Mouse (Mus musculus): ENCODE data around the gene Mark4. TPM values are rescaled to one million over a fixed set of nuclear protein-coding genes. Genes with fewer than 3 reads are reported as not detected.

Mark4 gene
- 10.4 and 12.1 TPM in 2 replicates for polyA plus RNA-seq (2014; fragmentation: Nextera tagmentation; extraction: Ambion mirVana)

- under 1% methylated on average over 28 of the region's 42 CpGs for WGBS
- peak; percentile 85 for ATAC-seq (ENCODE audit: low FRiP score, low TSS enrichment)
Measured at GRCm38 (mm10) chr7:19458591-19459111, at the start of gene Mark4. Gene Mark4 (minus strand): TSS chr7:19458821.

GRCm38 (mm10) chr7:19507612-19507981 is 49.0 kb upstream of the Mark4 start:
- WGBS = 4% methylated on average over 18 of the region's 18 CpGs
- peak overlapping the region; percentile 88 for H3K4me3 ChIP-seq (ENCODE audit: low read length)
- H3K9me3 ChIP-seq (ENCODE audit: control insufficient read depth, low read length) = no peaks in the 10 kb centered on the region
- H3K4me2 ChIP-seq (replicated peaks; ENCODE audit: low read depth, low read length) = peak overlapping the region; percentile 97
- H3K27ac ChIP-seq (ENCODE audit: low read depth, low read length) = no peak overlapping the region
- H3K36me3 ChIP-seq (ENCODE audit: control insufficient read depth, insufficient read depth, low read length) = no peaks in the 10 kb centered on the region
- peak overlapping the region; percentile 61 for H3K9ac ChIP-seq (ENCODE audit: low read depth, low read length)
- no peaks in the 10 kb centered on the region for H3K27me3 ChIP-seq (ENCODE audit: control insufficient read depth, insufficient read depth, low read length)
- peaks cover 8% of the 10 kb centered on the region; the same call in 1 of the 2 replicates for H3K4me1 ChIP-seq (ENCODE audit: control insufficient read depth, insufficient read depth, low read length)
- ATAC-seq (ENCODE audit: low FRiP score, low TSS enrichment) = no peak

More at GRCm38 (mm10) chr7:19458591-19459111, at the start of gene Mark4:
- no peaks in the 10 kb centered on the region for H3K9me3 ChIP-seq (ENCODE audit: control insufficient read depth, low read length)
- H3K4me1 ChIP-seq (ENCODE audit: control insufficient read depth, insufficient read depth, low read length) = peaks cover 10% of the 10 kb centered on the region; the same call in 1 of the 2 replicates
- H3K4me3 ChIP-seq (ENCODE audit: low read length) = peak within 1 kb of the TSS; percentile 96
- H3K36me3 ChIP-seq (ENCODE audit: control insufficient read depth, insufficient read depth, low read length) = peaks cover 9% of the 10 kb centered on the region
- peak within 1 kb of the TSS; percentile 86 for H3K4me2 ChIP-seq (replicated peaks; ENCODE audit: low read depth, low read length)
- H3K9ac ChIP-seq (ENCODE audit: low read depth, low read length) = peak within 1 kb of the TSS; percentile 88
- no peaks in the 10 kb centered on the region for H3K27me3 ChIP-seq (ENCODE audit: control insufficient read depth, insufficient read depth, low read length)
- peak within 1 kb of the TSS; percentile 79 for H3K27ac ChIP-seq (ENCODE audit: low read depth, low read length)

GRCm38 (mm10) chr7:19506969-19507611 is 48.5 kb upstream of the Mark4 start:
- ATAC-seq (ENCODE audit: low FRiP score, low TSS enrichment) = 0 out of 2 replicates have a peak, but pooled peaks have one; percentile 10
- peak overlapping the region; percentile 88 for H3K4me3 ChIP-seq (ENCODE audit: low read length)
- no peaks in the 10 kb centered on the region for H3K27me3 ChIP-seq (ENCODE audit: control insufficient read depth, insufficient read depth, low read length)
- no peaks in the 10 kb centered on the region for H3K9me3 ChIP-seq (ENCODE audit: control insufficient read depth, low read length)
- H3K4me2 ChIP-seq (replicated peaks; ENCODE audit: low read depth, low read length) = peak overlapping the region; percentile 97
- under 1% methylated on average over 61 of the region's 71 CpGs for WGBS
- peak overlapping the region; percentile 61 for H3K9ac ChIP-seq (ENCODE audit: low read depth, low read length)
- H3K4me1 ChIP-seq (ENCODE audit: control insufficient read depth, insufficient read depth, low read length) = peaks cover 8% of the 10 kb centered on the region; the same call in 1 of the 2 replicates
- no peak overlapping the region for H3K27ac ChIP-seq (ENCODE audit: low read depth, low read length)
- no peaks in the 10 kb centered on the region for H3K36me3 ChIP-seq (ENCODE audit: control insufficient read depth, insufficient read depth, low read length)

- WGBS = 37% methylated on average over 6 of the region's 6 CpGs
Measured at GRCm38 (mm10) chr7:19506326-19506725, 47.7 kb upstream of the Mark4 start.

GRCm38 (mm10) chr7:19503481-19504068 is 45.0 kb upstream of the Mark4 start:
- no peaks in the 10 kb centered on the region for H3K9me3 ChIP-seq (ENCODE audit: control insufficient read depth, low read length)
- no peak overlapping the region for H3K9ac ChIP-seq (ENCODE audit: low read depth, low read length)
- H3K4me3 ChIP-seq (ENCODE audit: low read length) = no peak overlapping the region
- ATAC-seq (ENCODE audit: low FRiP score, low TSS enrichment) = no peak
- no peak overlapping the region for H3K4me2 ChIP-seq (replicated peaks; ENCODE audit: low read depth, low read length)
- 0 out of 2 replicates have a peak, but pooled peaks cover 4% of the 10 kb centered on the region for H3K4me1 ChIP-seq (ENCODE audit: control insufficient read depth, insufficient read depth, low read length)
- H3K27me3 ChIP-seq (ENCODE audit: control insufficient read depth, insufficient read depth, low read length) = no peaks in the 10 kb centered on the region
- H3K27ac ChIP-seq (ENCODE audit: low read depth, low read length) = no peak overlapping the region
- H3K36me3 ChIP-seq (ENCODE audit: control insufficient read depth, insufficient read depth, low read length) = no peaks in the 10 kb centered on the region
- WGBS = 34% methylated on average over 5 of the region's 5 CpGs

More at GRCm38 (mm10) chr7:19506326-19506725, 47.7 kb upstream of the Mark4 start:
- H3K4me3 ChIP-seq (ENCODE audit: low read length) = peak overlapping the region; percentile 88
- no peaks in the 10 kb centered on the region for H3K9me3 ChIP-seq (ENCODE audit: control insufficient read depth, low read length)
- peak overlapping the region; percentile 97; the same call in 1 of the 2 replicates for H3K4me2 ChIP-seq (replicated peaks; ENCODE audit: low read depth, low read length)
- no peak overlapping the region for H3K9ac ChIP-seq (ENCODE audit: low read depth, low read length)
- H3K36me3 ChIP-seq (ENCODE audit: control insufficient read depth, insufficient read depth, low read length) = no peaks in the 10 kb centered on the region
- no peak for ATAC-seq (ENCODE audit: low FRiP score, low TSS enrichment)
- H3K27ac ChIP-seq (ENCODE audit: low read depth, low read length) = no peak overlapping the region
- peaks cover 8% of the 10 kb centered on the region; the same call in 1 of the 2 replicates for H3K4me1 ChIP-seq (ENCODE audit: control insufficient read depth, insufficient read depth, low read length)
- no peaks in the 10 kb centered on the region for H3K27me3 ChIP-seq (ENCODE audit: control insufficient read depth, insufficient read depth, low read length)

GRCm38 (mm10) chr7:19501658-19502057 is 43.0 kb upstream of the Mark4 start:
- Histone ChIP-seq H3K27me3 (ENCODE audit: control insufficient read depth, insufficient read depth, low read length) (no peaks in the 10 kb centered on the region), H3K4me1 (ENCODE audit: control insufficient read depth, insufficient read depth, low read length) (no peaks in the 10 kb centered on the region), H3K4me2 (replicated peaks; ENCODE audit: low read depth, low read length) (no peak overlapping the region), H3K4me3 (ENCODE audit: low read length) (no peak overlapping the region), H3K9ac (ENCODE audit: low read depth, low read length) (no peak overlapping the region), H3K27ac (ENCODE audit: low read depth, low read length) (no peak overlapping the region), H3K36me3 (ENCODE audit: control insufficient read depth, insufficient read depth, low read length) (no peaks in the 10 kb centered on the region), H3K9me3 (ENCODE audit: control insufficient read depth, low read length) (no peaks in the 10 kb centered on the region)
- WGBS = 84% methylated on average over 4 of the region's 4 CpGs
- ATAC-seq (ENCODE audit: low FRiP score, low TSS enrichment) = no peak

GRCm38 (mm10) chr7:19500420-19501363 is 42.1 kb upstream of the Mark4 start:
- H3K9ac ChIP-seq (ENCODE audit: low read depth, low read length) = no peak overlapping the region
- no peaks in the 10 kb centered on the region for H3K36me3 ChIP-seq (ENCODE audit: control insufficient read depth, insufficient read depth, low read length)
- no peaks in the 10 kb centered on the region for H3K9me3 ChIP-seq (ENCODE audit: control insufficient read depth, low read length)
- H3K27ac ChIP-seq (ENCODE audit: low read depth, low read length) = no peak overlapping the region
- H3K4me2 ChIP-seq (replicated peaks; ENCODE audit: low read depth, low read length) = no peak overlapping the region
- 71% methylated on average over 12 of the region's 12 CpGs for WGBS
- ATAC-seq (ENCODE audit: low FRiP score, low TSS enrichment) = no peak
- H3K4me1 ChIP-seq (ENCODE audit: control insufficient read depth, insufficient read depth, low read length) = 0 out of 2 replicates have a peak, but pooled peaks cover 2% of the 10 kb centered on the region
- H3K27me3 ChIP-seq (ENCODE audit: control insufficient read depth, insufficient read depth, low read length) = no peaks in the 10 kb centered on the region
- no peak overlapping the region for H3K4me3 ChIP-seq (ENCODE audit: low read length)

GRCm38 (mm10) chr7:19498326-19498725 is 39.7 kb upstream of the Mark4 start:
- Histone ChIP-seq H3K9ac (ENCODE audit: low read depth, low read length) (no peak overlapping the region), H3K4me1 (ENCODE audit: control insufficient read depth, insufficient read depth, low read length) (0 out of 2 replicates have a peak, but pooled peaks cover 4% of the 10 kb centered on the region), H3K27me3 (ENCODE audit: control insufficient read depth, insufficient read depth, low read length) (no peaks in the 10 kb centered on the region), H3K27ac (ENCODE audit: low read depth, low read length) (no peak overlapping the region), H3K9me3 (ENCODE audit: control insufficient read depth, low read length) (no peaks in the 10 kb centered on the region), H3K36me3 (ENCODE audit: control insufficient read depth, insufficient read depth, low read length) (no peaks in the 10 kb centered on the region), H3K4me3 (ENCODE audit: low read length) (no peak overlapping the region), H3K4me2 (replicated peaks; ENCODE audit: low read depth, low read length) (no peak overlapping the region)
- 25% methylated on average over 4 of the region's 4 CpGs for WGBS
- ATAC-seq (ENCODE audit: low FRiP score, low TSS enrichment) = no peak
